Mouse (Mus musculus): ENCODE results near the gene Prph. TPM values are rescaled to one million over a fixed set of nuclear protein-coding genes. Genes with fewer than 3 reads are reported as not detected.
"Not testable (repeated sequence)": the region's sequence is repeated elsewhere in the genome, so short reads cannot be mapped to it uniquely, and the experiment has no call there.

The Prph gene
- total RNA-seq, 2 experiments from 2014 or later = 0.15 TPM; not detected in 1

DNA sequence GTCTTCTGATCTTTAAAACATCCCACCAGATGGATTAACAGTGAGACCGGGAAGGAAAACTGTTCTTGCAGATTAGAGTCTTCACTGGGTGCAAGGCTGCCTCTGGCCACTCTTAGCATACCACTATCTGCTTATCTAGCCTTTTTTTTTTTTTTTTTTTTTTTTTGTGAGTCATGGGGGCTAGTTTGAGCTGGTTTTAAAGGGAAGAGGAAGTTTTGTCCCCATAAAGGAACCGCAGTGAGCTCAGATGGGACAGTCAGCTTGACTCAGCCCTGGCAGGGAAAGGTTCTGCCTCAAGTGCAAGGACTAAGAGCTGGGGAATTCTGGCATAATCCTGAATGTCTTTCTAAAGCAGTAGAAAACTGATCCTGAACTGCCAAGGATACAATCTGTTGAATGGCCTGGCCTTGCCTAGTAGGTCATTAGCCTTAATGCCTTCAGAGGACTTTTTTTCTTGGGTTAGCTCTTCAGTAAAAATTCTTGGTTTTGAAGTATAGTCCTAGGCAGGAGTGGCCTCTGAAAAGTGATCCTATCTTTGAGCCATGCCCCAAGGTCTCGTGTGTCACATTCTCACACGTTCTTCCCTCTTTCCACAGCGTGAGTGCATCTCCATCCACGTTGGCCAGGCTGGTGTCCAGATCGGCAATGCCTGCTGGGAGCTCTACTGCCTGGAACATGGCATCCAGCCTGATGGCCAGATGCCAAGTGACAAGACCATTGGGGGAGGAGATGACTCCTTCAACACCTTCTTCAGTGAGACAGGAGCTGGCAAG, 21.3 kb upstream of the Prph start:
- DNase-seq = peak; percentile 20 to 48

GRCm38 (mm10) chr15:99035431-99035830, 19.5 kb upstream of the Prph start:
- no peak for DNase-seq

DNA sequence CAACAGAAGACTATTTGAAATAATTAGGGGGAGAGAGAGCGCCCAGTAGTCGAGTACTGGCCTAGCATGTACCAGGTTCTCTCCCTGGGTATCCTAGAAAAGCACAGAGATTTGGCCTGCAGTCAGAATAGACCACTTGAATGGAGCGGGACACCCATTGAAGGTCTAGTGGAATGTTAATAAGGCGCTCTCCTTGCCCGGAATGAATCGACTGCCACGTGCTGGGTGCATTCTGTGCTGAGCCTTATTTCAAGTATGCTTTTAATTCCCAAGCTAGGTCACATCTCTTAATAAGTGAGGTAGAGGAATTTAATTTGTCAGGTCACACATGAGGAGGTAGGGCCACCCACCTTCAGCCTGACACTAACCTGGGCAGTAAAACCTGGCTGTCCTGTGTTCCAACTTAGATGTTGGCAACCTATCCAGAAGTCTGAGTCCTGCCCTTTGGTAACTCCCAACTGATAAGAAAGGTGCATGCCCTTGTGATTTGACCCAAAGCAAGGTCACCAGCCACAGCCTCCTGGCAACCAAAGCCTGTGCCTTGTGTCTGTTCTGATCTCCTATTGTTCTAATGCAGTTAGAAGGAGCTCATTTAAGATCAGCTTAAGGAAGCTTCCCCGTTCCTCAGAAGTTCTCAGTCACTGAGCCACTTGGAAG, 18.6 kb upstream of the Prph start:
- peak; percentile 59 to 67 for DNase-seq

DNA sequence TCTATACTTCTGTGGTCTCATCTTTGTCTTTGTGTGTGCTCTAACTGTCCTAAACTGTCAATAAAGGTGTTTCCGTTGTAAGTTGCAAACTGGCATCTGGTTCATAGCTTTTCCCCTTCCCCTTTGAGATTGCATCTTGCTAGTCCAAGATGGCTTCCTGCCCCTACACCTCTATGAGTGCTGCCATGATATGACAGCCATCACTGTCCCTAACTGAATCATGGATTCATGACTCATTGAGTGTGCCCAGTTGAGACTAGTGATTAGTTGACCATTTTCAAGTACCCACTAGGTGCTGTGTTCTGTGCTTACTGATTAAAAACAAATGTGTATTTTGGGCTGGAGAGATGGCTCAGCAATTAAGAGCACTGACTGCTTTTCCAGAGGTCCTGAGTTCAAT, 16.9 kb upstream of the Prph start:
- DNase-seq = no peak

DNA sequence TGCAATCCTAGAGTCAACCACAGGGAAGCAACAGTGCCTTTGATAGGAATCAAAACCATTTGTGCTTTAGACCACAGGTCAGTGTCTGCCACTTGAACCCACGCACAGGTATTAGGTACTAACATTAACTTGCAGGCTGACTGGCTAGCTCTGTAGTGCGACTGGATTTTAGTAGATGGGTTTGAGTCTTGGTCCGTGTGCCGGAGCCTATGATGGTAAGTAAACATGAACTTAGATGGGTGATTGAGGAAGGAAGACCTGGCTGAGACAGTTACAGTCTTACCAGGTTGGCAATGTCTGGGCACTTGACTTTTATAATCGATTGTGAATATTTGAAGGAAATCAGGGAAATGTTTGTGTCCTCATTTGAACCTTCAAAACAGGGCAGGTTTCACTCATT, 16.2 kb upstream of the Prph start:
- DNase-seq = no peak

DNA sequence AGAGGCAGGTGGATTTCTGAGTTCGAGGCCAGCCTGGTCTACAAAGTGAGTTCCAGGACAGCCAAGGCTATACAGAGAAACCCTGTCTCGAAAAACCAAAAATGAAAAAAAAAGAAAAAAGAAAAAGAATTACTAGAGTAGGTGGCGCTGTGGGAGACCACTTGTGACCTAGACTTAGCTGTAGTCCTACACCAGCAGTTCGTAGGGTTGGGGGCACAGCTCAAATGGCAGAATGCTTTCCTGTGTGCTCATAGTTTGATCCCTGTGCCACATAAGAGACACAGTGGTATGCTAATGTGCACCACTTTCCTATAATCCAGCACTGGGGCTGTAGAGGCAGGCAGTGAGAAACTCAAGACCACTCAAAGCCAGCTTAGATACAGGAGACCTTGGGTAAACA, 15.7 kb upstream of the Prph start:
- DNase-seq = no peak

DNA sequence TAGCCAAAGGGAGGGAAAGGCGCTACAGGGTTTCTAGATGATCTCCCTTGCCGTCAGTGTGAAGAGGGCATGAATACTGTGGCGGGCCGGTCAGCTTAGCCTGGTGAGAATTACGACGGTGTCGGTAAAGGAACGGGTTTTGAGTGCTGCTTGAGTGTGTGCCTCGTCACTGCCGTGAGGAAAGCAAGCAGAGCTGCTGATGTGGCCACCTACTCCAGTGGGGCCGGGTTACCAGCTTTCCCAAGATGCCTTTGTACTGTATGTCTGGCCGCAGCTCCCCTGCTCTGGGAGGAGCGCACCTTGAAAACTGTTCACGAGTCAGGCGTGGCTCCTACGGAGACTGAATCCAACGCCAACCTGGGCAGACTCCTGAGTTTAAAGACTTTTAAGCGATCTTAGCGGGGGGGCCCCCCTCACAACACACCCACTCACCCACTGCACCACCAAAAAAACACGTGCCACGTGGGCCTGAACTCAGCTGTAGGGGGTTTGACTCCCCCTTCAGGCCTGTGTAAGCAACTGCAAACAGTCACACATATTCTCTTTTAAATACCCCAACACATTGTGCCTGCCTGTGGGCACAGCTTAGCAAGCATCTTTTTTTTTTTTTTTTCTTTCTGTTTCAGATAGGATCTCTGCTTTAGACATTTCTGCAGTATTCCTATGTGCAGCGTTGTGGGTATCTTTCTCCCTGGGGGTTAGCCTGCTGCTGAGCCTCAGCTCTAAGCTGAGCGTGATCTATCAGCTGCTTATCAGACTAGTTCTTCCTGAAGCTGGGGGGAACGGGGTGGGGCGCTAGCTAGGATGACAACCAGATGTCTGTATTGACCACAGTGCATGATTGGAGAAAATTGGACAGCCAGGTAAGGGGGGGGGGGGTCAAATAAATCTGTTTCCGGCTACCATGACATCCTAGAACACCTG, 14.7 kb upstream of the Prph start:
- DNase-seq = no peak

DNA sequence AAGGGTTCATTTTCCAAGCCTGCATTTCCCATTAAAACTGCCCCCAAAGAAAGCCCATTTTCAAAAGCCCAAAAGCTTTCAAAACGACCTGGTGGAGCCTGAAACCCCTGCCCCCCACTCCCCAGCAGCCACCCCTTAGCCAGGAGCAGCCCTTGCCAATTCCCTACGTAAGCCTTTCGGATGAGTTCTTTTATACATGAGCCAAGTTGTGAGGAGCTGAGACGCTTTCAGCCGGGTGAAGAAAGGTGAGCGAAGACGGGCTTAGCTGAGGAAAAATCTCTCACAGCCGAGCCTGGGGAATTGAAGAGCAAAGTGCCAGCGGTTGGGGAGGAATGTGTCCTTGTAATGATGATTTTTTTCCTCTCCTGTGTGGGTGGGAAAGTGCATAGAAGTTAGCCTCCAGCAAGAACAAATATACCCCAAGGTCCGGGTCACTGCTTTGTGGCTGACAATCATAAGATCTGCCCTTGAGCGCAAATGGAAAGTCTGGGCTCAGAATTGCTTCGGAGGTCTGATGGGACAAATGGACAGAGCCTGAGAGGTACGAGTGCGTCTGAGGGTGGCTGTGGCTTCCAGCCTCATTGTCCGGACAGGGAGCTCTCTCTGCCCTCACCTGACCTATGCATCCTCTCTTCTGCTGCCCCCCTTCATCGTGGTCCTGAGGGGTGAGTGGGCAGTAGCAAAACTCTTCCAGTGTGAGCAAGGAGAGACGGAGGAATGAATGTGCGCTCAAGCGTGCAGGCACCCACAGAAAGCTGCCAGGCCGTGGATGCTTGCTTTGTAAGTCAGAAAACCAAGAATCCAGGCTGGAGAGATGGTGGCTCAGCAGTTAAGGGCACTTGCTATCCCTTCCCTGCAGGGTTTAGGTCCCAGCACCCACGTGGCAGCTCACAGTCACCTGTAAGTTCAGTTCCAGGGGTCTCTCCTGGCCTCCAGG, 13.8 kb upstream of the Prph start:
- no peak for DNase-seq

- no peak for DNase-seq
Measured at GRCm38 (mm10) chr15:99042334-99042733, 12.6 kb upstream of the Prph start.

DNA sequence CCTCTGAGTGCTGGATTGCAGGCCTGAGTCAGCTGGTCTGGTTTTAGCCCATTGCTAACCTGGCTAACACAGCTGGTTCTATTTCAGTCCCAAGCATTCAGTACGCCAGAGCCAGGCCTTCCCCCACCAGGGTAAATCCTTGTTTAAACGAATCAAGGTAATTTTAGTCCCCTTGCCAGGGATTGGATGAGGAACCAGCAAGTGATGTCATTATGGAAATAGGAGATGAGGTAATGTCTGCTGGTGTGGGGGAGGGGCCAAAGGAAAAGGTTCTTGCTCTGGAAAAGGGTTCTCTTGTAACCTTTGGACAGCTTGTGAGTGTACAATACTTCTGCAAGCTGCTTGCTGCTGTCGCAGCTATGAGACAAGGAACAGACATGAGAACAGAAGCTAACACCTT, 10.1 kb upstream of the Prph start:
- peak in 1 of 2 experiments; percentile 25 for DNase-seq

- not testable (repeated sequence) for DNase-seq
Measured at GRCm38 (mm10) chr15:99045734-99046133, 9.2 kb upstream of the Prph start.

DNA sequence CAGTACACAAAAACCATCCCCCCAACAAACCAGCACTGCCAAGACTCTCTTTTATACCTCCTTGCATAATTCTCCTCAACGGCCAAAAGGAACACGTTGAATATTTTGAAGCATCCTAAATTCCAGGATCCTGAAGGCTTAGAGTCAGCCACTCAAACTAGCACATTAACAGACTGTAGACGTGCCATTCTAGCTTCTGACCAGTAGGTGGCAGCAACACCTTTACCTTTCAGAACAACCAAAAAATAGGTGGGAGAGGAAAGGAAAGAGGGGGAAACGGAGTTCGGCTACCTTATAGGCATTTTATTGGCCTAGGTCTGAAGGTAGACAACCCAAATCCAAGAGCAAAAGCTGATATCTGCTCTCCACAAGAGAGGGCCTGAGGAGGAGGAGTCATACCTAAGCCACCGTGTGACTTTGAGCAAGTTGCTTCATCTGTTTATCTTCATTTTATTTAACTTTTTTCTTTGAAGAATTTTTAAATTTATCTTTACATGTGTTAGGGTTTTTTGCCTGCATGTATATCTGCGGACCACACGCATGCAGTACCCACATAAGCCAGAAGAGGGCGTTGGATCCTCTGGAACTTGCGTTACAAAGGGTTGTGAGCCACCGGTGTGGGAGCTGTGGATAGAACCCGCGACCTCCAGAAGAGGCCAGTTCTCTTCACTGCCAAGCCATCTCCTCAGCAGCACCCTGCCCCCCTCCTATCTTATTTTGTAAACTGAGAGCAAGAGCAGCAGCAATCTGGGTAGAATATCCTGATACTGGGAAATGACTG, 5.3 kb upstream of the Prph start:
- DNase-seq = peak; percentile 47 to 74

GRCm38 (mm10) chr15:99053373-99053772, 1.6 kb upstream of the Prph start:
- DNase-seq = peak in 1 of 2 experiments; percentile 35

- DNase-seq = peak; percentile 18 to 32
Measured at GRCm38 (mm10) chr15:99055511-99055961, 562 bp downstream of the Prph start.

GRCm38 (mm10) chr15:99056332-99056731, 1.4 kb downstream of the Prph start:
- peak in 1 of 2 experiments; percentile 39 for DNase-seq

GRCm38 (mm10) chr15:99065557-99066165, 10.7 kb downstream of the Prph start:
- no peak for DNase-seq

DNA sequence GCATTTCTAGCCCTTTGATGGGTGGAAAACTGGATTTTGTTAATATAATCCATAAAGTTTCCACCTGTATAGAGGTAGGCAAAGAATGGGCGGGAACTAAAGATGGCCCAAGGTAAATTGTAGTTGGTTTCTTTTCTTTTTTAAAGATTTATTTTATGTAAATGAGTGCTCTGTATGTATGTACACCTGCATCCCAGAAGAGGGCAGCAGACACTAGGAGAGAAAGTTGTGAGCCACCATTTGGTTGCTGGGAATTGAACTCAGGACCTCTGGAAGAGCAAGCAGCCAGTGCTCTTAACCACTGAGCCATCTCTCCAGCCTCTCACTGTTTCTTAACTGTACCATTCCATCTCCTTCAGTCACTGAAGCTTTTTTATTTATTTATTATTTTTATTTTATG, 17.0 kb downstream of the Prph start:
- no peak for DNase-seq

GRCm38 (mm10) chr15:99074019-99074599, 19.1 kb downstream of the Prph start, which contains the start of gene Troap:
Gene Troap, plus strand, starts transcription at chr15:99074575.
- DNase-seq = no peak

- DNase-seq = peak; percentile 98 to 99
Measured at GRCm38 (mm10) chr15:99074600-99075333, 19.8 kb downstream of the Prph start.

Data from heart, adult 18-20 months (tissue).